Mouse (Mus musculus) midbrain, postnatal 0 days (tissue): ENCODE results near the gene Ufsp1. TPM values are rescaled to one million over a fixed set of nuclear protein-coding genes. Genes with fewer than 3 reads are reported as not detected.

Source experiments
- ATAC-seq: fragments of 200-750 bp; cut with Nextera tagmentation; 2 replicates; pipeline ENCODE4 v1.8.0; 2017; ENCODE audit warnings: moderate number of reproducible peaks, mild to moderate bottlenecking, moderate TSS enrichment, moderate library complexity; ENCODE audit not compliant: low FRiP score
- DNase-seq: peaks from one replicate; pipeline ENCODE4 v3.0.0-alpha.2; 2015; ENCODE audit warnings: low spot score
- H3K27ac ChIP-seq: fragments of 300-500 bp; sonication (generic); 2 replicates; pipeline ENCODE4 v1.5.1; 2014; ENCODE audit warnings: low read depth, mild to moderate bottlenecking, low read length, mixed read lengths
- H3K27me3 ChIP-seq: fragments of 300-500 bp; sonication (generic); 2 replicates; pipeline ENCODE4 v1.6.1; 2014; ENCODE audit warnings: low read length, control low read depth, mixed read lengths; ENCODE audit not compliant: insufficient read depth
- H3K36me3 ChIP-seq: fragments of 300-500 bp; sonication (generic); 2 replicates; pipeline ENCODE4 v1.6.1; 2014; ENCODE audit warnings: low read length, control low read depth, mixed read lengths; ENCODE audit not compliant: insufficient read depth
- H3K4me1 ChIP-seq: fragments of 300-500 bp; sonication (generic); 2 replicates; pipeline ENCODE4 v1.6.1; 2014; ENCODE audit warnings: mild to moderate bottlenecking, control low read depth, antibody characterized with exemption, low read length, mixed read lengths; ENCODE audit not compliant: insufficient read depth
- H3K4me2 ChIP-seq: fragments of 300-500 bp; sonication (generic); 2 replicates; pipeline ENCODE4 v1.6.1; 2014; ENCODE audit warnings: low read depth, mild to moderate bottlenecking, low read length, mixed read lengths; ENCODE audit not compliant: poor library complexity, severe bottlenecking
- H3K4me3 ChIP-seq: fragments of 300-500 bp; sonication (generic); 2 replicates; pipeline ENCODE4 v1.5.1; 2014; ENCODE audit warnings: low read depth, mild to moderate bottlenecking, low read length, moderate library complexity
- H3K9ac ChIP-seq: fragments of 300-500 bp; sonication (generic); replicated peaks from 2 replicates; pipeline ENCODE4 v1.6.1; 2014; ENCODE audit warnings: mild to moderate bottlenecking, low read length, moderate library complexity, mixed read lengths; ENCODE audit not compliant: poor library complexity, severe bottlenecking
- H3K9me3 ChIP-seq: fragments of 300-500 bp; sonication (generic); 2 replicates; pipeline ENCODE4 v1.6.1; 2016; ENCODE audit warnings: low read length, control low read depth
- CTCF ChIP-seq: IDR thresholded peaks from 2 replicates; pipeline ENCODE4 v1.5.1; 2016; ENCODE audit warnings: antibody characterized with exemption, mild to moderate bottlenecking
- WGBS: fragments of 180-500 bp; shearing (Covaris S2); extraction: QIAGEN DNeasy Blood & Tissue Kit; methylation state at CpG from one replicate; pipeline ENCODE4 v1.1.7; 2014; 5-methylcytosine and 5-hydroxymethylcytosine counted together
- polyA plus RNA-seq: library from polyadenylated mRNA; unstranded; fragments of >200 nt; fragmentation: Nextera tagmentation; extraction: Ambion mirVana; gene quantifications from 2 replicates; pipeline ENCODE4 v1.2.1, GENCODE M21; 2015
- total RNA-seq: library from RNA; depleted of rRNA; stranded (reverse); fragments of >200 nt; gene quantifications from 2 replicates; pipeline ENCODE4 v1.2.3, GENCODE M21; 2014

The Ufsp1 gene
- total and polyA plus RNA-seq, 2 experiments from 2014 or later, result 29.3 to 35.0 TPM

DNA sequence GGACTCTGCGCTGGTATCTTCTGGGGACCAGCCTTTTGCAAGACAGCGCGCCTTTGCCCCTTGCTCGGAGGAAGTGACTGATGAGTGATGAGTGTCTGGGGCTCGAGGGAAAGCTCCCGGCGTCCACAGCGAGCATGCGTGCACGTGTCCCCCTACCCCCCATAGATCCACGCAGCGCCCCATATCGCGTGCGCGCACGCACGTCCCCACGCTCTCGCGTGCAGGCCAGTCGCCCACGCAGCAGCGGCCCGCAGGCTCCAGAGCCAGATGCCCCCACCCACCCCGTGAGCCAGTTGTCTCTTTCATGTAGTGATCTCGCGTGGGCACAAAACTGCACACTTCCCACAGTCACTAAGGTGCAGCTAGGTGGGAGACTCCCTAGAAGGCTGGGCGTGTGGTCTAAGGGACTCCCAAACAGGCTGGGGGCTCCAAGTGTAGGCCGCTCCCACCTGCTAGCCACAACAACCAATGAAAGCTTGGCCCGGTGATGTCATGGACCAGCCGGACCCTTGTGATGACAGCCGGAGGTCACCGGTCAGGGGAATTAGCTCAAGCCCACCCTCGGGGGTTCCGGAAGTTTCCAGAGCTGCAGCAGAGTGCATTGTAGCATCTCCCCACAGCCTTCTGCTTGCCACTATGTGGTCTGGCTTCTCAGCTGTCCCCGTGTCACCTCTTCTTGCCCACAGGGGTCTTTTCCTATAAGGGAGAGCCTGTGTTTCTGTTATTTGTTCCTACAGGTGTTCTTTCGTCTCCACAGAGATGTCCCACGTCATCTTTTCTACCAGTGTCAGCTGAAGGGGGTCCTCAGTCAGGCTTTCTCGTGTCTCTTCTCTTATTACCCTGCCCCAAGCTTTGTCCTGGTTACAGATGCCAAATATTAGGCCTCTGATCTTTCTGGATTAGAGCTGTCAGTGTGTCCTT lies 7.1 kb upstream of the Ufsp1 start, which contains the start of gene Ache:
Gene Ache, plus strand, starts transcription at position 488 of the 921 bp plus-strand sequence.
- no peaks in the 10 kb centered on the region for H3K36me3 ChIP-seq
- whole genome bisulfite sequencing, result under 1% methylated on average over 40 of the region's 40 CpGs
- H3K4me2 ChIP-seq, result peak within 1 kb of the TSS; percentile 92
- peak within 1 kb of the TSS; percentile 65 for H3K4me3 ChIP-seq
- H3K4me1 ChIP-seq, result peaks cover 3% of the 10 kb centered on the region; the same call in 1 of the 2 replicates
- H3K9me3 ChIP-seq, result no peaks in the 10 kb centered on the region
- H3K27ac ChIP-seq, result peak within 1 kb of the TSS; percentile 82
- peak; percentile 85 for DNase-seq
- ATAC-seq, result peak; percentile 78
- TF ChIP-seq CTCF, result peak; percentile 11
- peaks cover 3% of the 10 kb centered on the region; the same call in 1 of the 2 replicates for H3K27me3 ChIP-seq
- H3K9ac ChIP-seq, result peak within 1 kb of the TSS; percentile 83

DNA sequence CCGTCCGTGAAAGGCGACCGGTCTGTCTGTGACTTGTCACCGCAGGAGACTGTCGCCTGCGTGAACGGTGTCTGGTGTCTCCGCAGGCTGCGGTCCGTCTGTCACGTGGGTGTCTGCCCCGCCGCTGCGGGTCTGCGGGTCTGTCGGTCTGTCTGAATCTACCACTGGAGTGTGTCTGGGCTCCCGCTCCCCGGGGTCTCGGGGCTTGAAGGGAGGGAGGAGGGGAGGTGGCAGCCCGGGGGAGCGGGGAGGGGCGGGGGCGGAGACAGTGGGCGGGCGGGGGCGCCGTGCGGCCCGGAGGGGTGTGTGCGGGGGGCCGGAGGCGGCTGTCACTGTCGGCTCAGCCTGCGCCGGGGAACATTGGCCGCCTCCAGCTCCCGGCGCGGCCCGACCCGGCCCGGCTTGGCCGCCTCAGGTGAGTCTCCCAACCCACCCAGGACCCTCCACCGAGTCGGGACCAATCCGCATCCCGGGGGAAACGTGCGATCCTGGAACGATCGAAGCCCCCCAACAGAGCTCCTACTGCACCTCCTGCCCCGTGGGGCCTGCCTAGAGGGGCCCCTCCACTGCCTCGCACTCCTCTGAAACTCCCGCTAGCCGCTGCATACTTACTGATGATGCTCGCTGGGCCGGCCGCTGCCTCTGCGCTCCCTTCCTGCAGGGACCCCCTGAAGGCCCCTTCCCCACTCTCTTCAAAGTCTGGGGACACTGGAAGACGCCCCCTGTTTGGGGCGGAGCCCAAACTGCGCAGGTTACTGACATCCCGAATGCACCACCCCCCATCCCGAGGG lies 6.3 kb upstream of the Ufsp1 start:
- under 1% methylated on average over 34 of the region's 65 CpGs for WGBS
- Histone ChIP-seq H3K36me3 (no peaks in the 10 kb centered on the region), H3K4me1 (peaks cover 3% of the 10 kb centered on the region), H3K9me3 (no peaks in the 10 kb centered on the region), H3K9ac (peak overlapping the region; percentile 83), H3K27ac (peak overlapping the region; percentile 82), H3K27me3 (peaks cover 3% of the 10 kb centered on the region; the same call in 1 of the 2 replicates), H3K4me2 (peak overlapping the region; percentile 92), H3K4me3 (peak overlapping the region; percentile 65)
- ATAC-seq, result 0 out of 2 replicates have a peak, but pooled peaks have one; percentile 2
- peak; percentile 35 for DNase-seq
- no peak for TF ChIP-seq CTCF

GRCm38 (mm10) chr5:137288999-137289470 lies 5.4 kb upstream of the Ufsp1 start:
- Histone ChIP-seq H3K4me1 (peaks cover 3% of the 10 kb centered on the region), H3K27ac (peak overlapping the region; percentile 82; the same call in 1 of the 2 replicates), H3K36me3 (no peaks in the 10 kb centered on the region), H3K27me3 (peaks cover 3% of the 10 kb centered on the region; the same call in 1 of the 2 replicates), H3K9me3 (no peaks in the 10 kb centered on the region), H3K4me3 (peak overlapping the region; percentile 65), H3K4me2 (peak overlapping the region; percentile 92), H3K9ac (peak overlapping the region; percentile 62)
- peak; percentile 77 for TF ChIP-seq CTCF
- peak; percentile 80 for DNase-seq
- WGBS, result 3% methylated on average over 24 of the region's 25 CpGs
- 0 out of 2 replicates have a peak, but pooled peaks have one; percentile 33 for ATAC-seq

- Histone ChIP-seq H3K4me3 (peak overlapping the region; percentile 65), H3K9ac (peak overlapping the region; percentile 62), H3K9me3 (no peaks in the 10 kb centered on the region), H3K27me3 (peaks cover 3% of the 10 kb centered on the region; the same call in 1 of the 2 replicates), H3K4me2 (peak overlapping the region; percentile 92), H3K27ac (no peak overlapping the region), H3K4me1 (peaks cover 4% of the 10 kb centered on the region), H3K36me3 (no peaks in the 10 kb centered on the region)
- 54% methylated on average over 13 of the region's 13 CpGs for WGBS
- TF ChIP-seq CTCF, result no peak
- DNase-seq (no peak), ATAC-seq (no peak)
Measured at GRCm38 (mm10) chr5:137289591-137290365, 4.7 kb upstream of the Ufsp1 start.

GRCm38 (mm10) chr5:137290677-137291076 lies 3.8 kb upstream of the Ufsp1 start:
- Histone ChIP-seq H3K4me1 (peaks cover 9% of the 10 kb centered on the region), H3K27ac (no peak overlapping the region), H3K27me3 (peaks cover 3% of the 10 kb centered on the region; the same call in 1 of the 2 replicates), H3K4me2 (peak overlapping the region; percentile 20; the same call in 1 of the 2 replicates), H3K9me3 (no peaks in the 10 kb centered on the region), H3K9ac (no peak overlapping the region), H3K36me3 (peaks cover 1% of the 10 kb centered on the region), H3K4me3 (no peak overlapping the region)
- WGBS, result 25% methylated on average over 15 of the region's 15 CpGs
- DNase-seq (no peak), ATAC-seq (no peak)
- TF ChIP-seq CTCF, result peak; percentile 61
